Mouse (Mus musculus): ENCODE results near the gene Mst1r.

DNA sequence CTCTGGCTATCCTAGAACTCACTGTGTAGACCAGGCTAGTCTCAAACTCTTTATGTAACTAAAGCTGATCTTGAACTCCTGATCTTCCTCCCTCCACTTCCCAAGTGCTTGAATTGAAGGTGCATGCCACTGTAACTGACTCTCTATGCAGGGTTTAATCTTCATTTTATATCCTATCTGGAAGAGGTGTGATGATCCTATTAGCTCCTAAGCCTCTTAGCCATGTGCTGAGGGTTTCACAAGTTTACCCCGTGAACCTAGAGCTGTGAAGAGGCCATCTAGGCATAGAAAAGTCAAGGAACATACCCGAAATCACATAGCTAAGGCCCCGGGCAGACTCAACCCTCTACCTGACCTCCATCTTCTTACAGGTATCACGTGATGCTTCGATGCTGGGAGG, 12.8 kb downstream of the Mst1r start:
- TF ChIP-seq CTCF (IDR thresholded peaks at IDR 0.05; ENCODE audit: low read depth) (no peak), EP300 (IDR thresholded peaks at IDR 0.05; ENCODE audit: low read depth) (no peak)
